8 mouse cellular contexts compared by ENCODE assay signal in genomic region chr4:25408696-25409448, GRCm38 (mm10).
DNase-seq lines count a peak whose midpoint lies in the region; ATAC-seq and TF ChIP-seq lines count a peak whose summit lies in the region.

No protein-coding gene starts in this region.

- no peaks in the 10 kb centered on the region for H3K27me3 ChIP-seq in forebrain, embryonic 14.5 days (replicated peaks; ENCODE audit: control insufficient read depth, insufficient read depth, low read length)
- H3K27me3 ChIP-seq in midbrain, postnatal 0 days (ENCODE audit: insufficient read depth, low read length): no peaks in the 10 kb centered on the region
- no peaks in the 10 kb centered on the region for H3K27me3 ChIP-seq in intestine, postnatal 0 days (replicated peaks; ENCODE audit: control insufficient read depth, insufficient read depth, low read length)

- H3K4me2 ChIP-seq in forebrain, embryonic 14.5 days (ENCODE audit: low read length): peak overlapping the region; percentile 26; the same call in 1 of the 2 replicates
- peak overlapping the region; percentile 13; the same call in 1 of the 2 replicates for H3K4me2 ChIP-seq in midbrain, postnatal 0 days (ENCODE audit: low read depth, low read length, poor library complexity, severe bottlenecking)
- H3K4me2 ChIP-seq in intestine, postnatal 0 days (replicated peaks; ENCODE audit: low read depth): no peak overlapping the region

- peak; percentile 45; the same call in 1 of the 2 replicates for ATAC-seq in cerebellum, adult (ENCODE audit: insufficient number of reproducible peaks, low FRiP score, low TSS enrichment)
- ATAC-seq in forebrain, embryonic 14.5 days: peak; percentile 98
- peak; percentile 96 for ATAC-seq in midbrain, postnatal 0 days (ENCODE audit: low FRiP score)
- no peak for ATAC-seq in intestine, postnatal 0 days
- ATAC-seq in monocyte, adult 5-6 weeks (replicated peaks; ENCODE audit: insufficient number of reproducible peaks, low FRiP score, low TSS enrichment, poor library complexity, severe bottlenecking): no peak

- no peak overlapping the region for H3K9ac ChIP-seq in forebrain, embryonic 14.5 days (ENCODE audit: low read length)
- H3K9ac ChIP-seq in midbrain, postnatal 0 days (replicated peaks; ENCODE audit: low read length, poor library complexity, severe bottlenecking): no peak overlapping the region
- H3K9ac ChIP-seq in intestine, postnatal 0 days (ENCODE audit: low read depth, low read length): no peak overlapping the region

- TF ChIP-seq CTCF in midbrain, postnatal 0 days (IDR thresholded peaks at IDR 0.05): no peak
- no peak for TF ChIP-seq CTCF in intestine, postnatal 0 days (IDR thresholded peaks at IDR 0.05; ENCODE audit: low read depth)

- H3K27ac ChIP-seq in forebrain, embryonic 14.5 days (ENCODE audit: low read depth, low read length): peak overlapping the region; percentile 84
- H3K27ac ChIP-seq in midbrain, postnatal 0 days (ENCODE audit: low read depth, low read length): peak overlapping the region; percentile 85
- no peak overlapping the region for H3K27ac ChIP-seq in intestine, postnatal 0 days (ENCODE audit: low read depth, low read length)

- 3% methylated on average over 3 of the region's 3 CpGs for WGBS in forebrain, embryonic 14.5 days
- WGBS in midbrain, postnatal 0 days: 10% methylated on average over 3 of the region's 3 CpGs
- WGBS in intestine, postnatal 0 days: 25% methylated on average over 3 of the region's 3 CpGs

- peaks cover 19% of the 10 kb centered on the region; the same call in 1 of the 2 replicates for H3K4me1 ChIP-seq in forebrain, embryonic 14.5 days (ENCODE audit: control insufficient read depth, insufficient read depth, low read length)
- H3K4me1 ChIP-seq in midbrain, postnatal 0 days (ENCODE audit: insufficient read depth, low read length): 0 out of 2 replicates have a peak, but pooled peaks cover 2% of the 10 kb centered on the region
- no peaks in the 10 kb centered on the region for H3K4me1 ChIP-seq in intestine, postnatal 0 days (replicated peaks; ENCODE audit: control insufficient read depth, insufficient read depth, low read length)

- H3K4me3 ChIP-seq in forebrain, embryonic 14.5 days (ENCODE audit: low read depth, low read length): no peak overlapping the region
- no peak overlapping the region for H3K4me3 ChIP-seq in midbrain, postnatal 0 days (ENCODE audit: low read depth, low read length)
- no peak overlapping the region for H3K4me3 ChIP-seq in intestine, postnatal 0 days (ENCODE audit: low read depth, low read length)

- no peaks in the 10 kb centered on the region for H3K36me3 ChIP-seq in forebrain, embryonic 14.5 days (ENCODE audit: control insufficient read depth, insufficient read depth, low read length)
- no peaks in the 10 kb centered on the region for H3K36me3 ChIP-seq in midbrain, postnatal 0 days (ENCODE audit: insufficient read depth, low read length)
- H3K36me3 ChIP-seq in intestine, postnatal 0 days (ENCODE audit: control insufficient read depth, insufficient read depth): no peaks in the 10 kb centered on the region

- no peak for DNase-seq in cerebellum, postnatal 36 days
- peak; percentile 97 for DNase-seq in forebrain, embryonic 14.5 days (ENCODE audit: low spot score)
- DNase-seq in layer of hippocampus, postnatal 14 days (ENCODE audit: low spot score in 2 of 2): peak; percentile 41 to 76
- peak; percentile 97 for DNase-seq in midbrain, postnatal 0 days (ENCODE audit: low spot score)
- no peak for DNase-seq in spleen, postnatal 36 days (ENCODE audit: low spot score in 2 of 2)

- no peaks in the 10 kb centered on the region for H3K9me3 ChIP-seq in forebrain, embryonic 14.5 days (replicated peaks; ENCODE audit: control insufficient read depth, low read length)
- no peaks in the 10 kb centered on the region for H3K9me3 ChIP-seq in midbrain, postnatal 0 days (ENCODE audit: low read length)
- no peaks in the 10 kb centered on the region for H3K9me3 ChIP-seq in intestine, postnatal 0 days (ENCODE audit: control insufficient read depth)

Comparison
In these comparisons a context has a peak if more than half of its experiments do, and no peak if none do; other contexts are left out.
1. ATAC-seq: peak in cerebellum, adult (single experiment), forebrain, embryonic 14.5 days (single experiment) and midbrain, postnatal 0 days (single experiment); none in intestine, postnatal 0 days (single experiment) and monocyte, adult 5-6 weeks (single experiment).
2. DNase-seq: peak in forebrain, embryonic 14.5 days (single experiment), layer of hippocampus, postnatal 14 days (2 of 2) and midbrain, postnatal 0 days (single experiment); none in cerebellum, postnatal 36 days (0 of 2) and spleen, postnatal 36 days (0 of 2).